Mouse (Mus musculus) C2C12 (cell line): Measurements from ENCODE around the gene Pex13. TPM values are rescaled to one million over a fixed set of nuclear protein-coding genes. Genes with fewer than 3 reads are reported as not detected.

Experiments
- H3K27me3 ChIP-seq: one replicate; pipeline ENCODE4 v1.6.1; 2011; ENCODE audit not compliant: control insufficient read depth, insufficient read depth, insufficient read length
- H3K36me3 ChIP-seq: one replicate; pipeline ENCODE4 v1.6.1; 2011; ENCODE audit not compliant: control insufficient read depth, insufficient read depth
- H3K4me3 ChIP-seq: one replicate; pipeline ENCODE4 v1.5.1; 2011; ENCODE audit warnings: mild to moderate bottlenecking, control low read depth; ENCODE audit not compliant: poor library complexity, insufficient read depth, severe bottlenecking
- H3K79me2 ChIP-seq: one replicate; pipeline ENCODE4 v1.6.1; 2011; ENCODE audit not compliant: control insufficient read depth, insufficient read depth
- H3K79me3 ChIP-seq: one replicate; pipeline ENCODE4 v1.6.1; 2011; ENCODE audit warnings: low read depth, control low read depth
- H3ac ChIP-seq: one replicate; pipeline ENCODE3; 2011; ENCODE audit warnings: low read depth; ENCODE audit not compliant: control insufficient read depth, insufficient read length
- CEBPB ChIP-seq: IDR thresholded peaks from one replicate; pipeline ENCODE4 v1.6.1; 2011; ENCODE audit warnings: low read depth, mild to moderate bottlenecking, control low read depth, moderate library complexity
- CTCF ChIP-seq: IDR thresholded peaks from one replicate; pipeline ENCODE4 v1.5.1; 2011; ENCODE audit not compliant: control insufficient read depth, insufficient read depth, insufficient read length
- FOSL1 ChIP-seq: IDR thresholded peaks from one replicate; pipeline ENCODE4 v1.8.0; 2011; ENCODE audit warnings: mild to moderate bottlenecking, low read length; ENCODE audit not compliant: poor library complexity, insufficient read depth, severe bottlenecking
- MAX ChIP-seq: IDR thresholded peaks from one replicate; pipeline ENCODE4 v1.6.1; 2011; ENCODE audit warnings: mild to moderate bottlenecking, control low read depth
- MYOD1 ChIP-seq: IDR thresholded peaks from one replicate; pipeline ENCODE4 v1.6.1; 2011; ENCODE audit warnings: low read depth; ENCODE audit not compliant: control insufficient read depth, insufficient read length
- MYOG ChIP-seq: IDR thresholded peaks from one replicate; pipeline ENCODE4 v1.6.1; 2011; ENCODE audit not compliant: control insufficient read depth, insufficient read length; ENCODE audit errors: extremely low read depth
- USF1 ChIP-seq: IDR thresholded peaks from one replicate; pipeline ENCODE4 v1.6.1; 2011; ENCODE audit warnings: low read depth, mild to moderate bottlenecking, control low read depth, moderate library complexity
- polyA plus RNA-seq: library from polyadenylated mRNA; unstranded; fragments of >200 nt; fragmentation: generic; extraction: Trizol; gene quantifications from one replicate; pipeline ENCODE4 v1.2.1, GENCODE M21; 2012; ENCODE audit warnings: missing spikeins

The Pex13 gene
- polyA plus RNA-seq, 1 experiment: 5.6 TPM

DNA sequence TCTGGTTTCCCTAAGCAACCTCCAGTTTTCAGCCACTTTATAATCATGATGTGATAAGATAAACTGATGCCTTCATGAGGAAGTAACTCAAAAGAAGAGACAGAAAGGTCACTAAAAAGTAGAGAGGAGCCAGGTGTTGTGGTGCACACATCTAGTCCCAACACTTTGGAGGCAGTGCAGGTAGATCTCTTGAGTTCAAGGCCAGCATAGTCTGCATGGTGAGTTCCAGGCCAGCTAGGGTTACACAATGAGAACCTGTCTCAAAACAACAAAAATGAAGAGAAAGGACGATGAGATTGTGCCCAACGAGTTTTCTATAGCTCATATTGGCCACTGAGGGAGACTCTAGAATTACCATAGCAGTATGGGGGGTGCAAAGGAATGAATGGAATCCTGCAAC is 32.8 kb upstream of the Pex13 start:
- H3ac ChIP-seq: no peak overlapping the region
- peaks cover 11% of the 10 kb centered on the region for H3K79me3 ChIP-seq
- H3K4me3 ChIP-seq: no peak overlapping the region
- H3K79me2 ChIP-seq: peaks cover 47% of the 10 kb centered on the region
- TF ChIP-seq CTCF (no peak), MAX (no peak), MYOD1 (no peak), CEBPB (no peak), USF1 (no peak), FOSL1 (no peak), MYOG (no peak)
- H3K36me3 ChIP-seq: peaks cover 28% of the 10 kb centered on the region
- H3K27me3 ChIP-seq: no peaks in the 10 kb centered on the region

DNA sequence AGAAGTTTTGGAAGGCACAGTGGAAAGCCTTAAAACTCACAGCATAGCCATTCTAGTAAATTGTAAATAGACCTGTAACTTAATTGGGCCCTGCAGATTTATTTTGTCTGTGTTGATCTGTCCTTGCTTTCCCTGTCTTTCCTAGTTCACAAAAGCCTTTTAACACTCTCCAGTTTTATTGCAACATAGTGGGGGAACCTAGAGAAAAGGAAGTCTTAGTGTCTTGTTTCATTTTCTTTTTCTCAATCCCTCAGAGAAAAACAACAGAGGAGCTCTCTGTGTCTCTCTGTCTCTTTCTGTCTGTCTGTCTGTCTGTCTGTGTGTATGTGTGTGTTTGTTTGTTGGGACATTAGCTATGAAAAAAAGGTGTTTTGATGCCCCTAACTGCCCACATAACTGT is 30.1 kb upstream of the Pex13 start:
- Histone ChIP-seq H3K79me3 (peaks cover 11% of the 10 kb centered on the region), H3ac (no peak overlapping the region), H3K36me3 (peaks cover 17% of the 10 kb centered on the region), H3K27me3 (no peaks in the 10 kb centered on the region), H3K79me2 (peaks cover 57% of the 10 kb centered on the region), H3K4me3 (no peak overlapping the region)
- TF ChIP-seq FOSL1: no peak

DNA sequence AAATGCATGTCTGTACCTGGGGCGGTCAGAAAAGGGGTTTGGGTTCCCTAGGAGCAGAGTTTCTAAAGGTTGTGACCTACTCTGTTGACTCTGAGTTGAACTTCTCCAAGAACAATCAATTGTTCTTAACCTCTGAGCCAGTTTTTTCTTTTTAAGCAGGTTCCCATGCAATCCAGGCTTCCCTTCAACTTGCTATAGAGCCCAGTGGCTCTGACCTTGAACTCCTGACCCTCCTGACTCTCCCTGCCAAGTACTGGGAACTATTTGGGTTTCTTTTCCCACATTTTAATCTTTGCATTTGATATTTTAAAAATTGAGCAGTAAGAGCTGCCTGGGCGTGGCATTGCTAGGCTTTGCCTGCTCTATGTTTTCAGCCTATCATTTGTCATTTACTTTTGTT is 27.5 kb upstream of the Pex13 start:
- TF ChIP-seq FOSL1 (no peak), CEBPB (no peak), USF1 (no peak), CTCF (no peak), MYOG (no peak), MAX (no peak), MYOD1 (no peak)
- Histone ChIP-seq H3K4me3 (no peak overlapping the region), H3K36me3 (peaks cover 18% of the 10 kb centered on the region), H3K79me2 (peaks cover 51% of the 10 kb centered on the region), H3K79me3 (peaks cover 9% of the 10 kb centered on the region), H3K27me3 (no peaks in the 10 kb centered on the region), H3ac (no peak overlapping the region)

DNA sequence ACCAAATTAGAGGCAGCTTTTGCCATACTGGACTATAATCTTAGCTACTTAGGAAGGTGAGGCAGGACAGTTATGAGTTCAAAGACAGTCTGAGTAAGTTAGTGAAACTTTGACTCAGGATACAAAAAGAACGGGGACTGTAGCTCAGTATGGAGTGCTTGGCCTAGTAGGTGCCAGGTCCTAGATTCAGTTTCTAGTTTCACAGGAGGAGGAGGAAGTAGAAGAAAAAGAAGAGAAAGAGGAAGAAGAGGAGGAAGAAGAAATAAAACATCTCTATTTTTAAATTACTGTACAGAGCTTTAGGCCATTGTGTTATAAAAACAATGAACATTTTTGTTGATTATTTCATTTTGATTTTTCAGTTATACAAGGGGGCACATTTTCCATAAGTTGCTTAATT is 22.3 kb upstream of the Pex13 start:
- Histone ChIP-seq H3ac (no peak overlapping the region), H3K36me3 (peaks cover 49% of the 10 kb centered on the region), H3K27me3 (no peaks in the 10 kb centered on the region), H3K79me3 (no peaks in the 10 kb centered on the region), H3K4me3 (no peak overlapping the region), H3K79me2 (peaks cover 7% of the 10 kb centered on the region)
- TF ChIP-seq MAX: no peak
- TF ChIP-seq CEBPB: no peak
- TF ChIP-seq MYOD1: no peak

DNA sequence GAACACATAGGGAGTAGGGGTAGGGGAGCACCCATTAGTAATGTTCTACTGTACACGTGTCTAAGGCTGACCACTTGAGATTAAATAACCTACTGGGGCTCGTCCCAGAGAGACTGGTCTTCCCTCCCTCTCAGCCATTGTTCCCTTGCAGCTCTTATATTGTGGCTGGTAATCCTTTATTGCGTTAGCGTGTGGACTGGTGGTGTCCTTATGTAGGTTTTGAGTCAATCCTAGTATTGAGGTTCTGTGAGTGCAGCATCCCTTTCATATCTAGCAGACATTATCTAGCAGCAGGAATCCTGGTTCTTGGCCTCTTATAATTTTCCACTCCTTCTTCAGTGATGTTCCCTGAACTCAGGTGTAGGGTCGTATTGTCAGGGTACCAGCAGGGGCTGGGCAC is 20.9 kb upstream of the Pex13 start:
- Histone ChIP-seq H3ac (no peak overlapping the region), H3K79me3 (no peaks in the 10 kb centered on the region), H3K79me2 (no peaks in the 10 kb centered on the region), H3K4me3 (no peak overlapping the region), H3K36me3 (peaks cover 61% of the 10 kb centered on the region), H3K27me3 (no peaks in the 10 kb centered on the region)
- TF ChIP-seq FOSL1 (no peak), CTCF (no peak), MYOG (no peak), USF1 (no peak), CEBPB (no peak), MYOD1 (no peak), MAX (no peak)

DNA sequence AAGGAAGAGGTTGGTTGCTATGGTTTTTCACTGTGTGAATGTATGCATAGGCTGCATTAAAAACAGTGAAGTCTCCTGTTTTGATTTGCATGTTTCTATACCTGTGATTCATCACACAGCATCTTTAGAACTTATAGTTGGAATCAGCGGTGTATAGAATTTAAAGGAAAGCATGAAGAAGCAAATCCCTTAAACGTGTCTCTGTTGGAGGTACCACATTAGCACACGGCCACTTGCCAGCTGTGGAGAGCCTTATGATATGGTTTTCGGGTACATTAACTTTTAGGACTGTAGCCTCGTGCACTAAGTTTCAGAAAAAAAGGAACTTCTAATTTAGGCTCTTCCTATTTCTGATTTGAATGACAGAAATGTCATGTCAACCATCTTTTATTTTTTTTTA is 16.8 kb upstream of the Pex13 start:
- H3K79me3 ChIP-seq: no peaks in the 10 kb centered on the region
- no peaks in the 10 kb centered on the region for H3K27me3 ChIP-seq
- no peak overlapping the region for H3K4me3 ChIP-seq
- peaks cover 61% of the 10 kb centered on the region for H3K36me3 ChIP-seq
- peaks cover 8% of the 10 kb centered on the region for H3K79me2 ChIP-seq
- no peak overlapping the region for H3ac ChIP-seq
- TF ChIP-seq MAX (no peak), CEBPB (no peak), USF1 (no peak), FOSL1 (no peak), MYOD1 (no peak), CTCF (no peak), MYOG (no peak)
